Mouse (Mus musculus) G1E (cell line): ENCODE measurements around the gene Dnajc7. TPM values are rescaled to one million over a fixed set of nuclear protein-coding genes. Genes with fewer than 3 reads are reported as not detected.
A peak's percentile ranks its signal among the peaks of the same experiment; 100 is the strongest.

ENCODE experiments used
- ATAC-seq: 2 replicates; pipeline ENCODE4 v1.8.0; 2016; ENCODE audit warnings: mild to moderate bottlenecking; ENCODE audit not compliant: insufficient number of reproducible peaks, poor library complexity, low FRiP score, severe bottlenecking; ENCODE audit errors: extremely low read depth
- DNase-seq: peaks from one replicate; pipeline ENCODE4 v3.0.0; 2012; ENCODE audit warnings: low spot score
- H3K27me3 ChIP-seq: 2 replicates; pipeline ENCODE4 v1.6.1; 2012; ENCODE audit warnings: mild to moderate bottlenecking, low read length, inconsistent platforms; ENCODE audit not compliant: insufficient read depth
- H3K36me3 ChIP-seq: replicated peaks from 2 replicates; pipeline ENCODE3; 2012; ENCODE audit warnings: mild to moderate bottlenecking, inconsistent platforms
- H3K4me1 ChIP-seq: 2 replicates; pipeline ENCODE4 v1.6.1; 2012; ENCODE audit warnings: low read depth, low read length, inconsistent platforms, mixed read lengths; ENCODE audit not compliant: insufficient read depth
- H3K4me3 ChIP-seq: 2 replicates; pipeline ENCODE4 v1.5.1; 2012; ENCODE audit warnings: low read depth, mild to moderate bottlenecking, inconsistent platforms, low read length, moderate library complexity, mixed read lengths
- H3K9me3 ChIP-seq: replicated peaks from 2 replicates; pipeline ENCODE4 v1.6.1; 2012; ENCODE audit warnings: inconsistent platforms
- CTCF ChIP-seq: IDR thresholded peaks from 2 replicates; pipeline ENCODE4 v1.5.1; 2012; ENCODE audit warnings: low read depth, low read length, inconsistent platforms, mixed read lengths
- GATA1 ChIP-seq: IDR thresholded peaks from 2 replicates; pipeline ENCODE4 v1.6.1; 2012; ENCODE audit warnings: borderline replicate concordance, low read length, inconsistent platforms, mixed read lengths
- GATA2 ChIP-seq: IDR thresholded peaks from 2 replicates; pipeline ENCODE4 v1.6.1; 2012; ENCODE audit warnings: low read depth, low read length, inconsistent platforms, borderline replicate concordance
- POLR2AphosphoS5 ChIP-seq: IDR thresholded peaks from 2 replicates; pipeline ENCODE4 v1.6.1; 2012; ENCODE audit warnings: low read depth, low read length, inconsistent platforms; ENCODE audit not compliant: insufficient replicate concordance
- TAL1 ChIP-seq: conservative IDR thresholded peaks from 2 replicates; pipeline ENCODE4 v1.6.1; 2012; ENCODE audit warnings: low read depth, low read length, inconsistent platforms, mixed read lengths
- polyA plus RNA-seq: library from polyadenylated mRNA; stranded (reverse); fragments of >175 nt; gene quantifications from 2 replicates; pipeline ENCODE4 v1.2.3, GENCODE M21; 2012
- total RNA-seq, 2 experiments: library from RNA; stranded (forward) in 1 of 2; stranded (reverse) in 1 of 2; fragments of 200-1000 nt in 1 of 2; fragments of >200 nt in 1 of 2; fragmentation: Nextera tagmentation in 1 of 2; gene quantifications; 2 replicates each; pipeline ENCODE4 v1.2.3; 2014 to 2017

Gene Dnajc7
- total and polyA plus RNA-seq, 3 experiments, result 140 to 234 (median 151) TPM

- H3K27me3 ChIP-seq, result no peaks in the 10 kb centered on the region
- peaks cover 18% of the 10 kb centered on the region for H3K4me1 ChIP-seq
- no peak overlapping the region for H3K4me3 ChIP-seq
- DNase-seq (no peak), ATAC-seq (no peak)
- TF ChIP-seq GATA2 (no peak), TAL1 (no peak), POLR2AphosphoS5 (no peak), CTCF (no peak), GATA1 (no peak)
- H3K36me3 ChIP-seq, result peaks cover 86% of the 10 kb centered on the region
- no peaks in the 10 kb centered on the region for H3K9me3 ChIP-seq
Measured at GRCm38 (mm10) chr11:100579116-100579799, 40.7 kb downstream of the Dnajc7 start.

- H3K36me3 ChIP-seq, result peaks cover 74% of the 10 kb centered on the region
- no peak overlapping the region for H3K4me3 ChIP-seq
- H3K4me1 ChIP-seq, result peaks cover 20% of the 10 kb centered on the region
- no peaks in the 10 kb centered on the region for H3K9me3 ChIP-seq
- no peak for ATAC-seq
- no peaks in the 10 kb centered on the region for H3K27me3 ChIP-seq
- TF ChIP-seq POLR2AphosphoS5 (no peak), GATA1 (no peak), TAL1 (no peak), CTCF (no peak), GATA2 (no peak)
- no peak for DNase-seq
Measured at GRCm38 (mm10) chr11:100577852-100578599, 41.9 kb downstream of the Dnajc7 start.

GRCm38 (mm10) chr11:100576256-100576655, 43.7 kb downstream of the Dnajc7 start:
- Histone ChIP-seq H3K4me3 (no peak overlapping the region), H3K36me3 (peaks cover 56% of the 10 kb centered on the region)
- no peak for TF ChIP-seq TAL1
- no peak for TF ChIP-seq GATA2
- no peak for TF ChIP-seq CTCF
- TF ChIP-seq GATA1, result no peak
- no peak for TF ChIP-seq POLR2AphosphoS5

GRCm38 (mm10) chr11:100575484-100575855, 44.5 kb downstream of the Dnajc7 start:
- Histone ChIP-seq H3K4me3 (peak overlapping the region; percentile 72), H3K36me3 (peaks cover 48% of the 10 kb centered on the region), H3K27me3 (peaks cover 4% of the 10 kb centered on the region; the same call in 1 of the 2 replicates), H3K4me1 (peaks cover 25% of the 10 kb centered on the region), H3K9me3 (no peaks in the 10 kb centered on the region)
- no peak for TF ChIP-seq GATA1
- TF ChIP-seq POLR2AphosphoS5, result no peak
- no peak for TF ChIP-seq GATA2
- no peak for TF ChIP-seq CTCF
- TF ChIP-seq TAL1, result no peak
- ATAC-seq, result no peak
- DNase-seq, result no peak

More at GRCm38 (mm10) chr11:100576256-100576655, 43.7 kb downstream of the Dnajc7 start:
- no peak for ATAC-seq
- Histone ChIP-seq H3K9me3 (no peaks in the 10 kb centered on the region), H3K27me3 (peaks cover 1% of the 10 kb centered on the region; the same call in 1 of the 2 replicates), H3K4me1 (peaks cover 20% of the 10 kb centered on the region)
- no peak for DNase-seq

GRCm38 (mm10) chr11:100574708-100575483, 45.1 kb downstream of the Dnajc7 start, which contains the start of gene Cnp:
Gene Cnp, plus strand, starts transcription at chr11:100574904.
- H3K9me3 ChIP-seq, result no peaks in the 10 kb centered on the region
- DNase-seq, result peak; percentile 75
- TF ChIP-seq GATA2 (no peak), GATA1 (no peak), CTCF (no peak), TAL1 (no peak), POLR2AphosphoS5 (no peak)
- peaks cover 4% of the 10 kb centered on the region; the same call in 1 of the 2 replicates for H3K27me3 ChIP-seq
- peaks cover 43% of the 10 kb centered on the region for H3K36me3 ChIP-seq
- H3K4me1 ChIP-seq, result peaks cover 30% of the 10 kb centered on the region
- H3K4me3 ChIP-seq, result peak within 1 kb of the TSS; percentile 72
- ATAC-seq, result no peak

- DNase-seq, result no peak
- no peak for ATAC-seq
- Histone ChIP-seq H3K4me1 (peaks cover 30% of the 10 kb centered on the region), H3K36me3 (peaks cover 36% of the 10 kb centered on the region), H3K9me3 (no peaks in the 10 kb centered on the region), H3K27me3 (peaks cover 4% of the 10 kb centered on the region; the same call in 1 of the 2 replicates), H3K4me3 (peak overlapping the region; percentile 72; the same call in 1 of the 2 replicates)
- no peak for TF ChIP-seq GATA1
- no peak for TF ChIP-seq GATA2
- no peak for TF ChIP-seq TAL1
- no peak for TF ChIP-seq POLR2AphosphoS5
- TF ChIP-seq CTCF, result no peak
Measured at GRCm38 (mm10) chr11:100574188-100574587, 45.8 kb downstream of the Dnajc7 start.
